Mouse (Mus musculus): ENCODE results near the gene Hpcal1.

GRCm38 (mm10) chr12:17749784-17750183, 59.1 kb downstream of the Hpcal1 start:
- no peak for TF ChIP-seq CTCF (IDR thresholded peaks at IDR 0.05; ENCODE audit: borderline replicate concordance, insufficient read depth, low read depth, low read length)
- no peak for TF ChIP-seq POLR2A (IDR thresholded peaks at IDR 0.05; ENCODE audit: borderline replicate concordance, insufficient read depth, low read length)

Data from cerebellum, adult 2 months (tissue).